Mouse (Mus musculus): Measurements from ENCODE around the gene Wdr59.

DNA sequence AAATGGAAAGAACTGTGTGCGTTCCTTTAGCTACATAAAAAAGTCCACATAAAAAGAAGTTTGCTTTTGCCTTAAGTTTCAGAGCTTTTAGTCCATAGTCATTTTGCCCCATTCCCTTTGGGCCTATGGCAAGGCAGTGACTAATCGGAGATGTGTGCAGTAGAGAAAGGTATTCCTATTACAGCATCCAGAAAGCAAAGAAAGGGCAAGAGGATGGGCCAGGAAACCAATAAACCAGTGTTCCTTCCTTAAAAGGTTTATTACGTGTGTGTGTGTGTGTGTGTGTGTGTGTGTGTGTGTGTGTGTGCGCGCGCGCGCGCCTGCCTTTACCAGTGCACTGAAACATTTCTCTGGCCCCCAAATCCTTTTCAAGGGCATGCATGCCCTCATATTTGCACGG lies 49.8 kb upstream of the Wdr59 start:
- TF ChIP-seq CTCF (IDR thresholded peaks at IDR 0.05; ENCODE audit: insufficient read depth, low read depth, low read length) (no peak), POLR2A (IDR thresholded peaks at IDR 0.05; ENCODE audit: insufficient read depth, low read depth, low read length) (no peak)
